Mouse (Mus musculus): ENCODE results near the gene Shank2. TPM values are rescaled to one million over a fixed set of nuclear protein-coding genes. Genes with fewer than 3 reads are reported as not detected.

Shank2 gene
- total RNA-seq, 4 experiments from 2014 or later = 0.07 to 0.13 (median 0.08) TPM

GRCm38 (mm10) chr7:144210526-144210925, 208.8 kb downstream of the Shank2 start:
- no peak for DNase-seq (ENCODE audit: low spot score in 2 of 2)

- no peak for DNase-seq (ENCODE audit: low spot score in 2 of 2)
These were observed 211.0 kb downstream of the Shank2 start for GRCm38 (mm10) chr7:144212694-144213093.

GRCm38 (mm10) chr7:144217192-144217591, 215.5 kb downstream of the Shank2 start:
- peak; percentile 38 to 40 for DNase-seq (ENCODE audit: low spot score in 2 of 2)

GRCm38 (mm10) chr7:144228683-144229082, 227.0 kb downstream of the Shank2 start:
- no peak for DNase-seq (ENCODE audit: low spot score in 2 of 2)

GRCm38 (mm10) chr7:144229421-144229820, 227.7 kb downstream of the Shank2 start:
- no peak for DNase-seq (ENCODE audit: low spot score in 2 of 2)

GRCm38 (mm10) chr7:144232132-144232706, 230.5 kb downstream of the Shank2 start:
- no peak for DNase-seq (ENCODE audit: low spot score in 2 of 2)

- DNase-seq (ENCODE audit: low spot score in 2 of 2) = no peak
These were observed 231.8 kb downstream of the Shank2 start for GRCm38 (mm10) chr7:144233479-144233878.

GRCm38 (mm10) chr7:144234783-144235182, 233.1 kb downstream of the Shank2 start:
- no peak for DNase-seq (ENCODE audit: low spot score in 2 of 2)

GRCm38 (mm10) chr7:144235523-144235922, 233.8 kb downstream of the Shank2 start:
- DNase-seq (ENCODE audit: low spot score in 2 of 2) = no peak

- no peak for DNase-seq (ENCODE audit: low spot score in 2 of 2)
These were observed 235.1 kb downstream of the Shank2 start for GRCm38 (mm10) chr7:144236802-144237201.

- no peak for DNase-seq (ENCODE audit: low spot score in 2 of 2)
These were observed 236.7 kb downstream of the Shank2 start for GRCm38 (mm10) chr7:144238409-144238808.

GRCm38 (mm10) chr7:144238992-144239391, 237.3 kb downstream of the Shank2 start:
- no peak for DNase-seq (ENCODE audit: low spot score in 2 of 2)

- DNase-seq (ENCODE audit: low spot score in 2 of 2) = no peak
These were observed 238.0 kb downstream of the Shank2 start for GRCm38 (mm10) chr7:144239571-144240370.

GRCm38 (mm10) chr7:144240736-144241343, 239.1 kb downstream of the Shank2 start:
- DNase-seq (ENCODE audit: low spot score in 2 of 2) = no peak

- no peak for DNase-seq (ENCODE audit: low spot score in 2 of 2)
These were observed 242.5 kb downstream of the Shank2 start for GRCm38 (mm10) chr7:144244203-144244602.

GRCm38 (mm10) chr7:144246271-144246670, 244.5 kb downstream of the Shank2 start:
- DNase-seq (ENCODE audit: low spot score in 2 of 2) = no peak

- DNase-seq (ENCODE audit: low spot score in 2 of 2) = no peak
These were observed 247.1 kb downstream of the Shank2 start for GRCm38 (mm10) chr7:144248686-144249422.

GRCm38 (mm10) chr7:144250791-144251190, 249.1 kb downstream of the Shank2 start:
- no peak for DNase-seq (ENCODE audit: low spot score in 2 of 2)

- DNase-seq (ENCODE audit: low spot score in 2 of 2) = no peak
These were observed 249.5 kb downstream of the Shank2 start for GRCm38 (mm10) chr7:144251250-144251649.

GRCm38 (mm10) chr7:144254674-144255246, 253.0 kb downstream of the Shank2 start:
- no peak for DNase-seq (ENCODE audit: low spot score in 2 of 2)

- DNase-seq (ENCODE audit: low spot score in 2 of 2) = no peak
These were observed 256.1 kb downstream of the Shank2 start for GRCm38 (mm10) chr7:144257821-144258220.
